Mouse (Mus musculus): ENCODE measurements around the gene Raver2. TPM values are rescaled to one million over a fixed set of nuclear protein-coding genes. Genes with fewer than 3 reads are reported as not detected.
A peak's percentile ranks its signal among the peaks of the same experiment; 100 is the strongest.

Raver2 gene
- polyA plus RNA-seq, 1 experiment from 2014 or later: 0.40 TPM

DNA sequence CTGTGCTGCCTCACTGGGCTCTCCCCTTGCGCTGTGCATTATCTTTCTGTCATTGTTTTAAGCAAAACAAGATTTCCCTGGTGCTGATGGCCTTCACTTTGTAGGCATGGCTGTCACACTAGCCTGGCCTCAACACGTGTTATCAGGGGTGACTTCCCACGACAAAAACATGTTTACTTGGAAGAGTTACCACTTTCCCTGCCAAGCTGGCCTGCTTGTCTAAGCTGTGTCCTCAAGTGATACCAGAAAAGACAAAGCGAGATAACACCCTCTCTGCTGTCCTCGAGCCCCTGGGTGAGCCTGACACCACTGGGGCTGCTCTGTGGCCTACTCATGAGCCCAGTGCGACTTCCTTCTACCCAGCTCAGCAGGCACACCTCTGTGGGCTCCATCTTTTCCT is 107.3 kb downstream of the Raver2 start:
- Histone ChIP-seq H3K27ac (ENCODE audit: low read length) (0 out of 2 replicates have a peak overlapping the region, but pooled peaks have one; percentile 17), H3K36me3 (ENCODE audit: control insufficient read depth, insufficient read depth) (peaks cover 21% of the 10 kb centered on the region), H3K9me3 (replicated peaks; ENCODE audit: control insufficient read depth, low read length) (no peaks in the 10 kb centered on the region), H3K9ac (ENCODE audit: low read depth, low read length) (no peak overlapping the region), H3K4me2 (ENCODE audit: low read depth, low read length) (no peak overlapping the region), H3K4me1 (ENCODE audit: control insufficient read depth, low read depth, low read length) (peaks cover 18% of the 10 kb centered on the region), H3K4me3 (ENCODE audit: low read depth, low read length) (no peak overlapping the region), H3K27me3 (ENCODE audit: control insufficient read depth, insufficient read depth, low read depth, low read length) (no peaks in the 10 kb centered on the region)
- 16% methylated on average over 6 of the region's 6 CpGs for WGBS (ENCODE audit: insufficient replicate concordance)
- peak; percentile 86 for ATAC-seq (ENCODE audit: low read depth)

DNA sequence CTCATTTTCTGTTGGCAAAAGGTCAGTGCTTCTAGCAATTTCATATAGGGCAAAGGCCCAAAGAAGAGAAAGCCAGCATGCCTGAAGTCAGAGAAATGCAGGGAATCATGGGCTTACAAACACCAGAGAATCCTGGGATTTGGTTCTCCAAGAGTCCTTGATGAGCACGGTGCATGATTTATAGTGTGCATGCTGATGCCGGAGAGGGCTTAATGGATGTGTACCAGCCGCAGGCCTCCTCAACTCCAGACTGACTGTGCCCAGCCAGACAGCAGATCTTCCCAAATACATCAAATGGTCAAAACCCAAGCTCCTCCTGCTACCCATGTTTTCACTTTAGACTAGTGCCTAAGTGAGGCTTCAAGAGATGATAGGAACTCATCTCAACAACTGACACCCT is 109.0 kb downstream of the Raver2 start:
- Histone ChIP-seq H3K4me2 (ENCODE audit: low read depth, low read length) (no peak overlapping the region), H3K4me1 (ENCODE audit: control insufficient read depth, low read depth, low read length) (peaks cover 18% of the 10 kb centered on the region), H3K4me3 (ENCODE audit: low read depth, low read length) (no peak overlapping the region), H3K9me3 (replicated peaks; ENCODE audit: control insufficient read depth, low read length) (no peaks in the 10 kb centered on the region), H3K36me3 (ENCODE audit: control insufficient read depth, insufficient read depth) (peaks cover 30% of the 10 kb centered on the region), H3K27ac (ENCODE audit: low read length) (no peak overlapping the region), H3K27me3 (ENCODE audit: control insufficient read depth, insufficient read depth, low read depth, low read length) (no peaks in the 10 kb centered on the region), H3K9ac (ENCODE audit: low read depth, low read length) (no peak overlapping the region)
- ATAC-seq (ENCODE audit: low read depth): no peak
- 74% methylated on average over 3 of the region's 3 CpGs for WGBS (ENCODE audit: insufficient replicate concordance)

DNA sequence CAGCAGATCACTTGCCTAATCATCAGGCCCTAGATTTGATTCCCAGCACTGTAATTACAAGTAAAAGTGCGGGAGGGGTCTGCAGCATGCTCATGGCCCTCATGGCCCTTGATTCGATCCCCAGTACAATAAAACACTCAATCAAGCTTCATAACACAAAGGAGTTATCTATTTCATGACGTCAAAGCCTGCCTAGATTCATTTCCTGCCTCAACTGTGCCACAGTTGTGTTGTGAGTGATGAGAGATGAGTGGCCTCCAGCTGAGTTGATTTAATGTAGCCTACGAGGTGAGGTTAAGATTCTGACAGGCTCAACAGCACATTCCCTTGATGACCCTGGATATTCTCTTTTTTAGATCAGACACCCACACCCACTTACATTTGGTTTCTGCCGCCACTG is 110.3 kb downstream of the Raver2 start:
- ATAC-seq (ENCODE audit: low read depth): no peak
- WGBS (ENCODE audit: insufficient replicate concordance): 68% methylated on average over 5 of the region's 5 CpGs
- Histone ChIP-seq H3K27me3 (ENCODE audit: control insufficient read depth, insufficient read depth, low read depth, low read length) (no peaks in the 10 kb centered on the region), H3K4me1 (ENCODE audit: control insufficient read depth, low read depth, low read length) (peaks cover 18% of the 10 kb centered on the region), H3K4me3 (ENCODE audit: low read depth, low read length) (no peak overlapping the region), H3K9ac (ENCODE audit: low read depth, low read length) (no peak overlapping the region), H3K27ac (ENCODE audit: low read length) (no peak overlapping the region), H3K36me3 (ENCODE audit: control insufficient read depth, insufficient read depth) (peaks cover 39% of the 10 kb centered on the region), H3K9me3 (replicated peaks; ENCODE audit: control insufficient read depth, low read length) (no peaks in the 10 kb centered on the region), H3K4me2 (ENCODE audit: low read depth, low read length) (no peak overlapping the region)

DNA sequence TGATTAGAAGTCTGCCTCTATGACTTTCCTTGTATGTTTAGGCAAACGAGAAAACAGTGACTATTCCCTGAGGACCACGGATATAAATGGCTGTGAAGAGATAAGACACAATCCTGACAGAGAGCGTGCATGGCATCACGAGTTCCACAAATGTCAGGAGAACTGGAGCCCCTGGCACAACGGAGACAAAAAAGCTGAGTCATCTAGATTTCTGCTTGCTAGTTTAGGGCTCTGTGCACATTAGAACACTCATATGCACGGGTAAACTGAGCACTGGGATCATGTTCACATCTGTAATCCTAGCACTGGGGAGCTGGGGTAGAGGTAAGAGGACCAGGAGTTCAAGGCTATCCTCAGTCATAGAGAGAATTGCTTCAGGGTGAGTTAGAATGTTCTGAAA is 111.1 kb downstream of the Raver2 start:
- 30% methylated on average over 6 of the region's 6 CpGs for WGBS (ENCODE audit: insufficient replicate concordance)
- ATAC-seq (ENCODE audit: low read depth): no peak
- no peak overlapping the region for H3K9ac ChIP-seq (ENCODE audit: low read depth, low read length)
- H3K4me2 ChIP-seq (ENCODE audit: low read depth, low read length): no peak overlapping the region
- no peaks in the 10 kb centered on the region for H3K27me3 ChIP-seq (ENCODE audit: control insufficient read depth, insufficient read depth, low read depth, low read length)
- H3K27ac ChIP-seq (ENCODE audit: low read length): no peak overlapping the region
- H3K4me1 ChIP-seq (ENCODE audit: control insufficient read depth, low read depth, low read length): peaks cover 18% of the 10 kb centered on the region
- no peaks in the 10 kb centered on the region for H3K9me3 ChIP-seq (replicated peaks; ENCODE audit: control insufficient read depth, low read length)
- H3K36me3 ChIP-seq (ENCODE audit: control insufficient read depth, insufficient read depth): peaks cover 36% of the 10 kb centered on the region
- H3K4me3 ChIP-seq (ENCODE audit: low read depth, low read length): no peak overlapping the region

DNA sequence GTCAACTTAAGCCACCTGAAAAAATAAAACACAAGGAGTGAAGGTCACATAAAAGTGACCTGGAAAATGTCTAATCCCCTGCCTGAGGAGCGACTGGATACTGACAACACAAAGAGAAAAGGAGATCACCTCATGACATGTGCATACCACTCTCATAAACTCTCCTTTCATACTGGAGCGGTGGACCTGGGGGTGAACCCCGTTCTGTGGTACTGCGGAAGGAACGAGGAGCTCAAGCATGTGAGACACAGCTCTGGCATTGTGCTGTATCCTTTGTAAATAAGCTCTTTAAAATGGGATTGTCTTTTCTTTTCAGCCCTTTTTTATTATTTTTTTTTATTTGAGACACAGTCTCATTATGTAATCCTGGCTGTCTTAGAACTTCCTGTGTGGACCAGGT is 111.9 kb downstream of the Raver2 start:
- H3K9ac ChIP-seq (ENCODE audit: low read depth, low read length): no peak overlapping the region
- peaks cover 35% of the 10 kb centered on the region for H3K36me3 ChIP-seq (ENCODE audit: control insufficient read depth, insufficient read depth)
- no peak overlapping the region for H3K4me3 ChIP-seq (ENCODE audit: low read depth, low read length)
- H3K27me3 ChIP-seq (ENCODE audit: control insufficient read depth, insufficient read depth, low read depth, low read length): no peaks in the 10 kb centered on the region
- H3K27ac ChIP-seq (ENCODE audit: low read length): no peak overlapping the region
- no peak overlapping the region for H3K4me2 ChIP-seq (ENCODE audit: low read depth, low read length)
- no peaks in the 10 kb centered on the region for H3K9me3 ChIP-seq (replicated peaks; ENCODE audit: control insufficient read depth, low read length)
- ATAC-seq (ENCODE audit: low read depth): no peak
- H3K4me1 ChIP-seq (ENCODE audit: control insufficient read depth, low read depth, low read length): peaks cover 18% of the 10 kb centered on the region
- WGBS (ENCODE audit: insufficient replicate concordance): 86% methylated on average over 5 of the region's 5 CpGs

GRCm38 (mm10) chr4:101182603-101183011 is 113.8 kb downstream of the Raver2 start:
- 0 out of 2 replicates have a peak, but pooled peaks have one; percentile 6 for ATAC-seq (ENCODE audit: low read depth)
- Histone ChIP-seq H3K4me3 (ENCODE audit: low read depth, low read length) (peak overlapping the region; percentile 21; the same call in 1 of the 2 replicates), H3K4me2 (ENCODE audit: low read depth, low read length) (no peak overlapping the region), H3K36me3 (ENCODE audit: control insufficient read depth, insufficient read depth) (peaks cover 32% of the 10 kb centered on the region), H3K9ac (ENCODE audit: low read depth, low read length) (no peak overlapping the region), H3K27me3 (ENCODE audit: control insufficient read depth, insufficient read depth, low read depth, low read length) (no peaks in the 10 kb centered on the region), H3K9me3 (replicated peaks; ENCODE audit: control insufficient read depth, low read length) (no peaks in the 10 kb centered on the region), H3K4me1 (ENCODE audit: control insufficient read depth, low read depth, low read length) (peaks cover 15% of the 10 kb centered on the region), H3K27ac (ENCODE audit: low read length) (peak overlapping the region; percentile 53)
- WGBS (ENCODE audit: insufficient replicate concordance): 31% methylated on average over 9 of the region's 9 CpGs

- Histone ChIP-seq H3K4me1 (ENCODE audit: control insufficient read depth, low read depth, low read length) (peaks cover 12% of the 10 kb centered on the region), H3K9me3 (replicated peaks; ENCODE audit: control insufficient read depth, low read length) (no peaks in the 10 kb centered on the region), H3K27ac (ENCODE audit: low read length) (no peak overlapping the region), H3K36me3 (ENCODE audit: control insufficient read depth, insufficient read depth) (peaks cover 23% of the 10 kb centered on the region), H3K4me3 (ENCODE audit: low read depth, low read length) (no peak overlapping the region), H3K27me3 (ENCODE audit: control insufficient read depth, insufficient read depth, low read depth, low read length) (no peaks in the 10 kb centered on the region), H3K4me2 (ENCODE audit: low read depth, low read length) (no peak overlapping the region), H3K9ac (ENCODE audit: low read depth, low read length) (no peak overlapping the region)
- WGBS (ENCODE audit: insufficient replicate concordance): 46% methylated on average over 3 of the region's 3 CpGs
- no peak for ATAC-seq (ENCODE audit: low read depth)
These were observed 116.4 kb downstream of the Raver2 start for GRCm38 (mm10) chr4:101185216-101185615.

DNA sequence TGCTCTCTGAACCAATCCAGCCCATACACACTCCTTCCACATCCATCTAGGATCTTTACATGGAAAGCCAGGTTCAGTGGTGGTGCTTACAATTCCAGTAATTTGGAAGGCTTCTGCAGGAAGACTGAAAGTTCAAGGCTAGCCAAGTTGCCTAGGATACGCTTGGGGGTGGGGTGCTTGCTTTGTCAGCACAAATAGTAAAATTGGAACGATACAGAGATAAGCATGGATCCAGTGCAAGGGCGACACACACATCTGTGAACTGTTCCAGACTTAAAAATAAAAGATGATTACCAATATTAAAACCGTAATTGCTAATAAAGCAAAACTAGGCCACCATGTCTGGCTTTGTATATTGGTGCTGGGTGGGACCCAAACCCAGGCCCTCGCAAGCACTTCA is 117.8 kb downstream of the Raver2 start:
- H3K27me3 ChIP-seq (ENCODE audit: control insufficient read depth, insufficient read depth, low read depth, low read length): no peaks in the 10 kb centered on the region
- peaks cover 27% of the 10 kb centered on the region for H3K36me3 ChIP-seq (ENCODE audit: control insufficient read depth, insufficient read depth)
- H3K4me3 ChIP-seq (ENCODE audit: low read depth, low read length): no peak overlapping the region
- peaks cover 13% of the 10 kb centered on the region for H3K4me1 ChIP-seq (ENCODE audit: control insufficient read depth, low read depth, low read length)
- ATAC-seq (ENCODE audit: low read depth): no peak
- 63% methylated on average over 5 of the region's 5 CpGs for WGBS (ENCODE audit: insufficient replicate concordance)
- no peak overlapping the region for H3K9ac ChIP-seq (ENCODE audit: low read depth, low read length)
- no peaks in the 10 kb centered on the region for H3K9me3 ChIP-seq (replicated peaks; ENCODE audit: control insufficient read depth, low read length)
- H3K27ac ChIP-seq (ENCODE audit: low read length): 0 out of 2 replicates have a peak overlapping the region, but pooled peaks have one; percentile 42
- no peak overlapping the region for H3K4me2 ChIP-seq (ENCODE audit: low read depth, low read length)

DNA sequence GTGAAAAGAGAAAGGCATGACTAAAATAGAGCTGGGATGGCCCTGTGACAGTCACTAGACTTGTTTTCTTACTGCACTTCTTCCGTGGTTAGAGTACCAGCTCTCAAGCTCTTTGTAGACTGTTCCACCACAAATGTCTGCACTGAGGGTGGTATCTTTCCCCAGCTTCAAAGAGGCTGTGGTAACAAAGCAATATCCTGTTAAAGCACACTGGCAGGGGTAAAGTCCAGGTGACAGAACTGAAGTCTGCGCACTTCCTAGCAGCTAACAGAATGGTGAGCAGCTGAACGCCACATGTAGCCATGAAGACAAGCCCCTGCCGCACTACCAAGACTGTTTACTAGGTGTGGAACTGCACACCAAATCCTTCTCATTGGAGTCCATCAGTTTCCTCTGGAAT is 118.6 kb downstream of the Raver2 start:
- H3K27ac ChIP-seq (ENCODE audit: low read length): no peak overlapping the region
- no peak overlapping the region for H3K4me3 ChIP-seq (ENCODE audit: low read depth, low read length)
- H3K4me2 ChIP-seq (ENCODE audit: low read depth, low read length): no peak overlapping the region
- H3K4me1 ChIP-seq (ENCODE audit: control insufficient read depth, low read depth, low read length): peaks cover 19% of the 10 kb centered on the region
- H3K9me3 ChIP-seq (replicated peaks; ENCODE audit: control insufficient read depth, low read length): no peaks in the 10 kb centered on the region
- ATAC-seq (ENCODE audit: low read depth): no peak
- 58% methylated on average over 4 of the region's 4 CpGs for WGBS (ENCODE audit: insufficient replicate concordance)
- no peak overlapping the region for H3K9ac ChIP-seq (ENCODE audit: low read depth, low read length)
- no peaks in the 10 kb centered on the region for H3K27me3 ChIP-seq (ENCODE audit: control insufficient read depth, insufficient read depth, low read depth, low read length)
- H3K36me3 ChIP-seq (ENCODE audit: control insufficient read depth, insufficient read depth): peaks cover 22% of the 10 kb centered on the region
